Mouse (Mus musculus) lung, postnatal 36 days (tissue): ENCODE measurements around the gene Scgb1b10.
"Not testable (repeated sequence)": the region's sequence is repeated elsewhere in the genome, so short reads cannot be mapped to it uniquely, and the experiment has no call there.

ENCODE experiments used
- DNase-seq: peaks from one replicate; pipeline ENCODE4 v3.0.0; 2022; ENCODE audit warnings: mixed read lengths

The Scgb1b10 gene

DNA sequence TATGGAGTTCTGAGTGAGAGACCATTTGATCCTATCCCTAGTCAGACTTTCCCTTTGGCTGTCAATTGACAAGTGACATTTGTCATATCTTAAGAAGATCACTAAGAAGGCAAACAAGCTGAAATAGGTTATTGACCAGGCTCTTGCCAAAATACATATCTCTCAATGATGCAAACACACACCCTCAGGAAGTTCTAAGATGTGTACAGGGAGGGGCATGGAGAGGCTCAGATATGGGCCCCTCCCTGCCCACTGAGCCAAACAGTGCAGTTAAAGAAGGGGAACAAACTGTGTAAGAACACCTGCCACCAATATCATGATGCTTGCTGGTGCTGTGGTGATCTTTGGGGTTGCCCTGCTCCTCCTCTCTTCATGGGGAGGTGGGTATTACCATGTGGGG lies at the start of gene Scgb1b10:
TSS of gene Scgb1b10 (plus strand) at position 301 of the 400 bp plus-strand sequence.
- not testable (repeated sequence) for DNase-seq
